7 mouse cellular contexts compared by ENCODE assay signal in the genomic region with DNA sequence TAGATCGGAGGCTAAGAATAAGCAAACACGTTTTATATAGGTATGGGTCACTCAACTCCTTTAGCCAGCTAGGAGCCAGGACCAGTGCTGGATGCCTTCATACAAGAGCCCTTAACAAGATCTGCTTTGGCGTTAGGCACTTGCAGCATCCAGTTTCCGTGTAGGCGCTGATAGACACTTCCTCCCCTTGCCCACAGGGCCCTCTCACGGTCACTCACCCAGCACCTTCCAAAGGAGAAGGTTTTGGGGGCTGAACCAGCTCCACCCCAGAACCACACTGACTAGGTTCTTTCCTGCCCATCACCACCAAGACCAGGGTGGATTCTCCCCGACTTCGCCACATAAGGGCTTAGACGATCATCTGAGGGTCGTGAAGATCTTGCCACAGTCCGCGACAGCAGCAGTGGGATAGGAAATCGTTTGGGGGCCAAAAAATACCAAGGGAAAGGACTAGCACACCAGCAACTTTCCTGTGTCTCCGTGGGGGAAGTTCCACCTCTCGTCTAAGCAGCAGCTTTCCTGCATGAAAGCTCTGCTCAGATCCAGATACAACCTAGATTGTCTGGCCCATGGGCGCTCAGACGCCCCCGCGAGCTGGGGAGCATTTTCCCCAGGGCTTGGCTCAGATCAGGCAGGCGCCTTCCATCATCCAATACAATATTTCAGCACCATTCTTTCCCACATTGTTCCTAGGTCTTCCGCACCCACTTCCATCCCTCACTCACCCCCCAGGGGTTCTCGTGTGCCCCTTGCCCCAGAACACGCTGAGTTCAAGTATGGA. TPM values are rescaled to one million over a fixed set of nuclear protein-coding genes. Genes with fewer than 3 reads are reported as not detected.
DNase-seq lines count a peak whose midpoint lies in the region; ATAC-seq and TF ChIP-seq lines count a peak whose summit lies in the region.

No protein-coding gene starts in this region.

- H3K27ac ChIP-seq in lung, embryonic 15.5 days, result no peak overlapping the region
- no peak overlapping the region for H3K27ac ChIP-seq in embryonic facial prominence, embryonic 14.5 days (replicated peaks; ENCODE audit: low read depth, low read length)
- no peak overlapping the region for H3K27ac ChIP-seq in intestine, postnatal 0 days (ENCODE audit: low read depth, low read length)
- H3K27ac ChIP-seq in neural tube, embryonic 13.5 days (replicated peaks), result no peak overlapping the region

- DNase-seq in lung, adult 18-20 months, result no peak
- no peak for DNase-seq in embryonic facial prominence, embryonic 14.5 days (ENCODE audit: low spot score)
- no peak for DNase-seq in ovary, postnatal 36 days (ENCODE audit: low spot score)
- no peak for DNase-seq in adrenal gland, postnatal 36 days

- no peaks in the 10 kb centered on the region for H3K36me3 ChIP-seq in lung, embryonic 15.5 days
- no peaks in the 10 kb centered on the region for H3K36me3 ChIP-seq in embryonic facial prominence, embryonic 14.5 days (ENCODE audit: control insufficient read depth, insufficient read depth, low read length)
- no peaks in the 10 kb centered on the region for H3K36me3 ChIP-seq in intestine, postnatal 0 days (ENCODE audit: control insufficient read depth, insufficient read depth)
- H3K36me3 ChIP-seq in neural tube, embryonic 13.5 days, result no peaks in the 10 kb centered on the region

- H3K4me3 ChIP-seq in lung, embryonic 15.5 days, result peak overlapping the region; percentile 47
- H3K4me3 ChIP-seq in embryonic facial prominence, embryonic 14.5 days (ENCODE audit: low read depth, low read length), result peak overlapping the region; percentile 46
- H3K4me3 ChIP-seq in intestine, postnatal 0 days (ENCODE audit: low read depth, low read length), result peak overlapping the region; percentile 34
- H3K4me3 ChIP-seq in neural tube, embryonic 13.5 days, result peak overlapping the region; percentile 43

- WGBS in lung, embryonic 15.5 days, result 2% methylated on average over 23 of the region's 23 CpGs
- 2% methylated on average over 22 of the region's 23 CpGs for WGBS in embryonic facial prominence, embryonic 14.5 days
- WGBS in intestine, postnatal 0 days, result 3% methylated on average over 23 of the region's 23 CpGs
- WGBS in neural tube, embryonic 13.5 days, result 3% methylated on average over 23 of the region's 23 CpGs

- no peak for TF ChIP-seq CTCF in intestine, postnatal 0 days (IDR thresholded peaks at IDR 0.05; ENCODE audit: low read depth)

- peak overlapping the region; percentile 37; the same call in 1 of the 2 replicates for H3K9ac ChIP-seq in lung, embryonic 15.5 days
- H3K9ac ChIP-seq in embryonic facial prominence, embryonic 14.5 days (ENCODE audit: low read depth, low read length), result peak overlapping the region; percentile 48
- H3K9ac ChIP-seq in intestine, postnatal 0 days (ENCODE audit: low read depth, low read length), result no peak overlapping the region
- peak overlapping the region; percentile 64 for H3K9ac ChIP-seq in neural tube, embryonic 13.5 days

- H3K27me3 ChIP-seq in lung, embryonic 15.5 days, result peaks cover 31% of the 10 kb centered on the region
- H3K27me3 ChIP-seq in embryonic facial prominence, embryonic 14.5 days (replicated peaks; ENCODE audit: control insufficient read depth, insufficient read depth, low read length), result peaks cover 40% of the 10 kb centered on the region
- peaks cover 28% of the 10 kb centered on the region for H3K27me3 ChIP-seq in intestine, postnatal 0 days (replicated peaks; ENCODE audit: control insufficient read depth, insufficient read depth, low read length)
- peaks cover 93% of the 10 kb centered on the region for H3K27me3 ChIP-seq in neural tube, embryonic 13.5 days

- peak; percentile 19; the same call in 1 of the 2 replicates for ATAC-seq in lung, embryonic 15.5 days (ENCODE audit: borderline replicate concordance, extremely low read depth, low FRiP score, low TSS enrichment)
- no peak for ATAC-seq in embryonic facial prominence, embryonic 14.5 days (ENCODE audit: low read depth)
- ATAC-seq in intestine, postnatal 0 days, result 0 out of 2 replicates have a peak, but pooled peaks have one; percentile 28
- no peak for ATAC-seq in neural tube, embryonic 13.5 days (ENCODE audit: low read depth)

- H3K9me3 ChIP-seq in lung, embryonic 15.5 days, result no peaks in the 10 kb centered on the region
- H3K9me3 ChIP-seq in embryonic facial prominence, embryonic 14.5 days (ENCODE audit: control insufficient read depth, low read length), result no peaks in the 10 kb centered on the region
- H3K9me3 ChIP-seq in intestine, postnatal 0 days (ENCODE audit: control insufficient read depth), result no peaks in the 10 kb centered on the region
- no peaks in the 10 kb centered on the region for H3K9me3 ChIP-seq in neural tube, embryonic 13.5 days

- H3K4me1 ChIP-seq in lung, embryonic 15.5 days, result peaks cover 18% of the 10 kb centered on the region
- peaks cover 15% of the 10 kb centered on the region for H3K4me1 ChIP-seq in embryonic facial prominence, embryonic 14.5 days (ENCODE audit: control insufficient read depth, insufficient read depth, low read length)
- 0 out of 2 replicates have a peak, but pooled peaks cover 4% of the 10 kb centered on the region for H3K4me1 ChIP-seq in intestine, postnatal 0 days (replicated peaks; ENCODE audit: control insufficient read depth, insufficient read depth, low read length)
- H3K4me1 ChIP-seq in neural tube, embryonic 13.5 days (replicated peaks), result peaks cover 9% of the 10 kb centered on the region

- H3K4me2 ChIP-seq in lung, embryonic 15.5 days, result peak overlapping the region; percentile 83
- H3K4me2 ChIP-seq in embryonic facial prominence, embryonic 14.5 days (ENCODE audit: low read depth, low read length), result peak overlapping the region; percentile 96
- H3K4me2 ChIP-seq in intestine, postnatal 0 days (replicated peaks; ENCODE audit: low read depth), result peak overlapping the region; percentile 65
- peak overlapping the region; percentile 86 for H3K4me2 ChIP-seq in neural tube, embryonic 13.5 days

RNA-seq across cellular contexts. Expression of gene Nrgn, which starts 0.8 kb away (rescaled TPM):
- 7.0 and 8.1 TPM in 2 replicates for polyA plus RNA-seq in lung, embryonic 15.5 days (2015; fragmentation: Nextera tagmentation; extraction: Ambion mirVana)
- polyA plus RNA-seq in embryonic facial prominence, embryonic 14.5 days (2014; fragmentation: Nextera tagmentation; extraction: Ambion mirVana), result 7.0 and 8.8 TPM in 2 replicates
- 1.2 and 1.9 TPM in 2 replicates for polyA plus RNA-seq in intestine, postnatal 0 days (2015; fragmentation: Nextera tagmentation; extraction: Ambion mirVana)
- 10.0 and 11.3 TPM in 2 replicates for polyA plus RNA-seq in neural tube, embryonic 13.5 days (2015; fragmentation: Nextera tagmentation; extraction: Ambion mirVana)
- 1 to 10 TPM; 1.2 to 3.8 TPM for total RNA-seq in adrenal gland, postnatal 36 days (2021)

RNA-seq across cellular contexts. Expression of gene Siae, which starts 3.6 kb away (rescaled TPM):
- polyA plus RNA-seq in lung, embryonic 15.5 days (2015; fragmentation: Nextera tagmentation; extraction: Ambion mirVana), result 11.6 and 13.0 TPM in 2 replicates
- 13.4 and 13.9 TPM in 2 replicates for polyA plus RNA-seq in embryonic facial prominence, embryonic 14.5 days (2014; fragmentation: Nextera tagmentation; extraction: Ambion mirVana)
- 15.0 and 22.1 TPM in 2 replicates for polyA plus RNA-seq in intestine, postnatal 0 days (2015; fragmentation: Nextera tagmentation; extraction: Ambion mirVana)
- polyA plus RNA-seq in neural tube, embryonic 13.5 days (2015; fragmentation: Nextera tagmentation; extraction: Ambion mirVana), result 8.9 and 13.7 TPM in 2 replicates
- total RNA-seq in adrenal gland, postnatal 36 days (2021), result 10 to 100 TPM; 15.1 to 17.8 TPM

RNA-seq across cellular contexts. Expression of gene Vsig2, which starts 12.9 kb away (rescaled TPM):
- 26.5 and 33.3 TPM in 2 replicates for polyA plus RNA-seq in lung, embryonic 15.5 days (2015; fragmentation: Nextera tagmentation; extraction: Ambion mirVana)
- 1.2 and 1.5 TPM in 2 replicates for polyA plus RNA-seq in embryonic facial prominence, embryonic 14.5 days (2014; fragmentation: Nextera tagmentation; extraction: Ambion mirVana)
- polyA plus RNA-seq in intestine, postnatal 0 days (2015; fragmentation: Nextera tagmentation; extraction: Ambion mirVana), result 6.1 and 10.3 TPM in 2 replicates
- 1.1 and 2.1 TPM in 2 replicates for polyA plus RNA-seq in neural tube, embryonic 13.5 days (2015; fragmentation: Nextera tagmentation; extraction: Ambion mirVana)
- total RNA-seq in adrenal gland, postnatal 36 days (2021), result 1 to 10 TPM; 1.1 to 5.7 TPM

RNA-seq across cellular contexts. Expression of gene Esam, which starts 24.1 kb away (rescaled TPM):
- 167 and 178 TPM in 2 replicates for polyA plus RNA-seq in lung, embryonic 15.5 days (2015; fragmentation: Nextera tagmentation; extraction: Ambion mirVana)
- 52.0 and 54.0 TPM in 2 replicates for polyA plus RNA-seq in embryonic facial prominence, embryonic 14.5 days (2014; fragmentation: Nextera tagmentation; extraction: Ambion mirVana)
- polyA plus RNA-seq in intestine, postnatal 0 days (2015; fragmentation: Nextera tagmentation; extraction: Ambion mirVana), result 27.5 and 28.6 TPM in 2 replicates
- 41.5 and 42.5 TPM in 2 replicates for polyA plus RNA-seq in neural tube, embryonic 13.5 days (2015; fragmentation: Nextera tagmentation; extraction: Ambion mirVana)
- 10 to 100 TPM; 30.5 to 46.0 TPM for total RNA-seq in adrenal gland, postnatal 36 days (2021)

Comparison
In these comparisons a context has a peak if more than half of its experiments do, and no peak if none do; other contexts are left out.
1. ATAC-seq: peak in lung, embryonic 15.5 days (single experiment) and intestine, postnatal 0 days (single experiment); none in embryonic facial prominence, embryonic 14.5 days (single experiment) and neural tube, embryonic 13.5 days (single experiment).
2. Peak in every context shown above with its lines, with median percentiles within 50 percentile points of each other: H3K4me2 ChIP-seq and H3K4me3 ChIP-seq.